Mouse (Mus musculus) spleen, postnatal 10 days (tissue): ENCODE data around the gene Gm10392.
A peak's percentile ranks its signal among the peaks of the same experiment; 100 is the strongest.
"Not testable (repeated sequence)": the region's sequence is repeated elsewhere in the genome, so short reads cannot be mapped to it uniquely, and the experiment has no call there.

Experiments
- DNase-seq, 2 experiments: peaks; one replicate each; pipeline ENCODE4 v3.0.0; 2021 to 2022; ENCODE audit warnings: low spot score in 2 of 2

Gm10392 gene

DNA sequence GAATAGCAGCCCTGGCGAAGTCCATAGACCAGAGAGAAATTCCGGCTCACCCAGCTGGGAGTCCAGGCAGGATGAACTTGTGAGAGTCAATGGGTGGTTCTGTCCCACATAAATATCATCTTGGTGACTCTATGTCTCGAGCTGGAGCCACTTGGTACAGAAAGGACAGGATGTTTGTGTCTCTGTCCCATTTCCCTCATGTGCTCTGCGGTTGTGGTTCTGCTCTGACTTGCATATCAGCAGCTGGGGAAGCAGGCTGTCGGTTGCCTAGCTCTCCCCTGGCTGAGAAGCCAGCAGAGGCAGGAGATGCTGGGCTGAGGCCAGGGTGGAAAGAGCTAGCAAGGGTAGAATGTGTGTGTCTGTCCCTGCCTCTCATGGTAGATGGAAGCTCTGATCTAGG lies at the start of gene Gm10392:
Gene Gm10392 (minus strand): TSS at position 156 of the 400 bp plus-strand sequence.
- peak; percentile 31 to 65 for DNase-seq

DNA sequence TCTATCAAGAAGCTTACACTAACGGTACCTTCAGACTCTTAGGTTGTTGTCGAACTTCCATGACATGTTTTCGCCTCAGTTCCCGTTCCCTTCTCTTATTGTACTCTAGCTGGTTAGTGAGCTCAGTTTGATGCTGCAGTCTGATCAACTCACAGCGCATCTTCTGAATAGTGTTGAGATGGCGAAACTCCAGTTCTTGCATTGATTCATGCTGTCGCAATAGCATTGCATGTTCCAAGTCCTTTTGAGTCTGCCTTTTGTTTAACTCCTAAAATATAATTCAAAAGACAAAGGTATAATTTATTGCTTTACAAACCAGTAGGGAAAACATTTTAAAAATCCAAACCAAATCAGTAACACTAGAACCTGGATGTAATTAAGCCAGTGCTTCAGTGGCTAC lies 26.3 kb upstream of the Gm10392 start:
- DNase-seq, result no peak

- DNase-seq, result no peak
Observed at GRCm38 (mm10) chr11:77532202-77532846, 13.3 kb upstream of the Gm10392 start.

- no peak for DNase-seq
Observed at GRCm38 (mm10) chr11:77530862-77531261, 11.9 kb upstream of the Gm10392 start.

GRCm38 (mm10) chr11:77529644-77530043 lies 10.6 kb upstream of the Gm10392 start:
- no peak for DNase-seq

GRCm38 (mm10) chr11:77528420-77528819 lies 9.4 kb upstream of the Gm10392 start:
- not testable (repeated sequence) for DNase-seq

DNA sequence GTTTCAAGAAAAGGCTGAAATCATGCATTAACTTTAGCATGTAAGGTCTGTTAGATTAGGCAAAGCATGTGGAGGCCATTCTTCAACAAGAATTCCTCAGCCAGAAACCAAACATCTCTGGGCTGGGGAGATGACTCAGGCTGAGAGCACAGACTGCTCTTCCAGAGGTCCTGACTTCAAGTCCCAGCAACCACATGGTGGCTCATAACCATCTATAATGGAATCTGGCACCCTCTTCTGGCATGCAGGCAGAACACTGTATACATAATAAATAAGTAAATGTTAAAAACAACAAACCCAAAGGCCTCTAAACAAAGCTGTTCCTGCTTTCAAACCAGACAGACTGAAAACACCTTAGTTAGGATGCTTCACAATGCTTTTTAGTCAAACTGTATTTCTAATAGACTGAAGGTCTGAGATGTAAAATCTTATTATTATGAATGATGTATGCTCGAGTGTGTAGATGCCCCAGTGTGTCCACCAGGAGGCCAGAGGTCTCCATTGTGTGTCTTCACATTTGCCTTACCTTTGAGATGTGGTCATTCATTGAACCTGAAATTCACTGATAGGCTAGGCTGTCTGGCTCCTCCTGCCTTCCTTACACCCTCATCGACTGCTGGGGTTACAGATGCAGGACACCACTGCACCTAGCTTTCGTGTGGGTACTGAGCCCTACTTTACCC lies 6.9 kb upstream of the Gm10392 start:
- DNase-seq, result no peak

DNA sequence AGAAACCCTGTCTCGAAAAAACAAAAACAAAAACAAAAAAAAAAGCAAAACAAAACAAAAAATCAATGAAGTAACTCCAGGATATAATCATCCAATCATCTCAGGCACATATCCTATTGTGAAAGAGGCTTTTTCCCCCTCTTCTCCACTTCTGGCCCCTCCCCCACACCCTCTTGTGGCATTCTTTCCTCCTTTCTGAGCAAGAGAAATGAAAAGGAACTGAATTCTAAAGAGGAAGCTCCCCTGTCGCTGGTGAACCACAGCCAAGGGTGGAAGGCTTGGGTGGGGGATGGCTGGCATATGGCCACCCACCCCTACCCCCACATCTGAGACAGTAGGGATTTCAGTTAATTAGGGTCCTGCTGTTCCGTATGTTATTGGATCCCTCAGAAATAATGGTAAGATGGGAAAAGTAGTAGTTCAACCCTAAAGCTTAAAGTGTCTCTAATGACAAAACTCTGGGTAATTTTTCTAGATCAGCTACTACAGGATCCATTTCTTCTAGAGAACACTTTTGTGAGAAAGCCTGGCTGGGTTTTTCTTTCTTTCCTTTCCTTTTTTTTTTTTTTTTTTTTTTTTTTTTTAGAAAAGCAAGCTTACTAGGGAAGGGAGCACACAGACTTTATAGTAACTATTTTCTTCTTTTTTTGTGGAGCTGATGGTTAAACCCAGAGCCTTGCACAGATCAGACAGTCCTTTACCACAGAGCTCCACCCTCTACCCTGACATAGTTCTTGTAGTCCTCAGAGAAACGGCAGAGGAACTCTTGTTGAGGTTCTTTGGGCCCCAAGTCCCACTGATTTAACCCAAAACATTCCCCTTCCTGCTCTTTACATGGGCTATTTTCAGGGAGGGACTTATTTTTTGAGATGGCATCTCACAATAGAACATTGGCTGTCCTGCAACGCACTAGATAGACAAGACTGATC lies 1.9 kb upstream of the Gm10392 start:
- peak; percentile 9 to 50 for DNase-seq

- peak; percentile 10 to 28 for DNase-seq
Observed at GRCm38 (mm10) chr11:77518051-77518798, 773 bp downstream of the Gm10392 start.

DNA sequence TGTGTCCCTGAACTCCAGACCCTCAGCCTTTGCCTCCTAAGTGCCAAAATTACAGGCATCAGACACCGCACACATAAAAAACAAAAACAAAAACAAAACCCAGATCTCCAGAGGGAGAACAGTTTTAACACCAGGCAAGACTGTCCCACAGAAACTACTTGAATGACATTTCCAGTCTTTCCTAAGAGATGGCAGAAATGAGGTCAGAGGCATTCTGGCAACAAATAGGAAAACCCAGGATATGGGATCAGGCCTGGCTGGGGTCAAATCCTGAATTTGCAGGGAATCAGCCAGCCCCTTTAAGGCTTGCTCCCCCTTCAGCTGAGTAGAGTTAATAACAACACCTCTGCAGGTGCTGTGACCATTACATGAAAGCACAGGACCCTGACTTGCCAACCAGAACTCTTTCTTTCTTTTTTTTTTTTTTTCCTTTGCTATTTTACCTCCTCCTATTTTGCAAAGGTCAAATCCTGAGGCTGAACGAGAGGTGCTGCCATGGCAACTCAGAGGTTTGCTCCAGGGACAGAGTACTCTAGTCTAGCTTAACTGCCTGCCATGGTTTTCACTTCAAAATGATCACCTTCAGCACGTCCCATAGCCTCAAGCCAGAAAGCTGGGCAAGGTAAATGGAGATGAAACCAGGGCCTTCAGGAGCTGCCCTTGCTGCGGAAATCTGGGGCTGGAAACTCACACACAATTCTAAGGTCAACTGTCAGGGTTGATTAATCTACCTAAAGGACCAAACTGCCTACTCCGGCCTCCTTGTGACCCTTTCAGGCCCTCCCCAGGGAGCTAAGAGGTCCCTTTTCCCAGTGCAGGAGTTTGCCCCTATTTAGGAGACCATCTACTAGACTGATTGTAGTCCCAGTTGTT lies 2.2 kb downstream of the Gm10392 start:
- DNase-seq, result no peak

DNA sequence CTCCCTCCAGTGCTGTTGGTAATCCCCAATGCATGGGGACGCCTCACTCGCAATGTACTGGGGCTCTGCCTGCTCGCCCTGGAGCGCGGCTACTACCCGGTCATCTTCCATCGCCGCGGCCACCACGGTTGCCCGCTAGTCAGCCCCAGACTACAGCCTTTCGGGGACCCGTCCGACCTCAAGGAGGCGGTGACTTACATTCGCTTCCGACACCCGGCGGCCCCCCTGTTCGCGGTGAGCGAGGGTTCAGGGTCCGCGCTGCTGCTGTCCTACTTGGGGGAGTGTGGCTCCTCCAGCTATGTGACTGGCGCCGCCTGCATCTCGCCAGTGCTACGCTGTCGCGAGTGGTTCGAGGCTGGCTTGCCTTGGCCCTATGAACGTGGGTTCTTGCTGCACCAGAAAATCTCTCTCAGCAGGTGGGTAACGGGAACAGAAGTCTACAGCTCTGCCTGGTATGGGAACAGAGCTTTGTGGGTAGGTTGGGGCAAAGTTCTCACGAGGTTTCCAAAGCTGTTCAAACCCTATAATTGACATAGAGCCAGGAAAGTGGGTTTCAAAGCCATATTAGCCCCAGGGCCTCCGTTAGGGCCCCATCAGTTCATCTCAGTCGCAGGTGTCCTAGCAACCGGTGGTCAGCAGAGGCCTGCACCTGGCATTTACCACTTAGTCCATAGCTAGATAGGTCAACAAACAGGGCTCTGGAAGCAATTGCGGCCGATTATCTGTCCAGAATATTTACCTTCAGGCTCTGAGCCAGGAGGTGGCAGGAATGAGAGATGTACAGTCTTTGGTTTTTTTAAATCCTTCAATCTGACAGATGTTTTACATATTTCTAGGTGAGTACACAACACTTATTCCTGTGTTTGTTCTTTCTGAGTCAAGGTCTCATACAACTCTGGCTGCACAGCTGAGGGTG lies 3.1 kb downstream of the Gm10392 start, which contains the start of gene Trp53i13:
Gene Trp53i13 (minus strand): TSS at position 344 of the 916 bp plus-strand sequence.
- peak in 1 of 2 experiments; percentile 52 for DNase-seq

DNA sequence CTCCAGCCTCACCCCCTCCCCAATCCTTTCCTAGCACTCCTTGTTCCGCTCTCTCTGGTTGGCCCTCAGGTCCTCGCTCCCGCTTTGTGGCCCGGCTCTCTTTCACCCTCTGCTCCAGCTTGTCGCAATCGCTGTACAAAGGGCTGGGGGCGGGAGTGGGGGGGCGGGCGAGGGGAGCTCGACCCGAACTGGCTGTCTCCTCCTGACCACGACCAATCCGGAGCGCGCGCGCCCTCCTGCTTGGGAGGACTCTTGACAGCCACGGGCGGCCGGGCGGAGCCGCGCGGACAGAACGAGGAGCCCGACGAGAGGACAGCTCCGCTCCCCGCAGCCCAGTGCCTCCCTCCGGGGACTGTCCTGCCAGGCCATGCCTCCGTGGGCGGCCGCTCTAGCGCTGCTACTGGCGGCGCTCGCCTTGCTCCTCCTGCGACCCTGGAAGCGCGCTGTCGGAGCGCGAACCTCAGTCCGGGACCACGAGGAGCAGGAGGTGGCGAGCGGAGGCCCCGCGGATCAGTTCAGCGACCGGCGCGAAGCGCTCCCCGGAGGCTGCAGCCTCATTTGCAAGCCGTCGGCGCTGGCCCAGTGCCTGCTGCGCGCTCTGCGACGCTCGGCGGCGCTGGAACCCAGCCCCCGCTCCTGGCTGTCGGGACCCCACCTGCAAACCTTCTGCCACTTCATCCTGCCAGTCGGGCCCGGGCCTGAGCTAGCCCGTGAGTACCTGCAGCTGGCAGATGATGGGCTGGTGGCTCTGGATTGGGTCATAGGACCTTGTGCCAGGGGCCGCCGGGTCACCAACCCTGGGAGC lies 4.0 kb downstream of the Gm10392 start, which contains the start of gene Abhd15:
Gene Abhd15 (plus strand): TSS at position 290 of the 805 bp plus-strand sequence.
- DNase-seq, result peak; percentile 73

- peak; percentile 59 to 60 for DNase-seq
Observed at GRCm38 (mm10) chr11:77514281-77514831, 4.6 kb downstream of the Gm10392 start.

GRCm38 (mm10) chr11:77513811-77514170 lies 5.2 kb downstream of the Gm10392 start:
- DNase-seq, result peak in 1 of 2 experiments; percentile 26

DNA sequence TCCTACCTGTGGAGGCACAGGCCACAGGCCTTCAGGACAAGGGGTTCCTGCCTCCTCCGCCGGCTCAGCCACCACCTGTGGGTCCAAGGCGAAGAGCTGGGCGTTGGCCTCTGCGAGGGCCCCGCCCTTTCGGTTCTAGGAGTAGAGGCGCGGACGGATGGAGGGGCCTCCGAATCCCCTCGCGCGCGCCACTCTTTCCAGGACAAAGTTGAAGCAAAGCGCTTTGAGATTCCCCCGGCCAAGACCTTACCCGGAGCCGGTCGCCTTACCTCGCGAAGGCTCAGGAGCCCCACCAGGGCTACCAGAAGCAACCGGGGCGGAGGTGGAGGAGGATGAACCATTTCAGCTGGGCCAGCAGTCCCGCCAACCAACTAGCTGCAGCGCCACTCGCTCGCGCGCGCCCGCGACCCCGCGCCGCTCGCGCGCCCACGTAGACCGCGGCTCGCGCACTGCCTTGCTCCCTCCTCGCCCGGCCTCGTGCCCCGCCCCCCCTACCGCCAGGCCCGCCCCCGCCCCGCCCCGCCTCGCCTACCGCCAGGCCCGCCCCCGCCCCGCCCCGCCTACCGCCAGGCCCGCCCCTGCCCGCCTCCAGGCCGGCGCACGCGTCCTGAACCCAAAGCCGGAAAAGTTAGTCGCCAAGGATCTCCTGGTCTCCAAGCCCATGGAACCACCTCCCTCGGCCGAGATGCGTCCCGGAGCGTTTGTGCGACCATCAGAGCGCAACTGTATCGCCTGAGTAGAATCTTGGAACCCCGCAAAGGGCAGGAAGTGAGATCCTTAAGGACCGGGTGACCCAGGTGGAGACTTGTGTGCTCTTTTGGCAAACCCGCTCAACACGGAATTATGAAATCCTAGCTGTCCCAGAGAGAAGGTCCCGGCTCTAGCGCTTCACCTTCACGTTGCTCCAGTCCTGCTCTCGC lies 5.8 kb downstream of the Gm10392 start:
- DNase-seq, result peak; percentile 76 to 88

GRCm38 (mm10) chr11:77511336-77511735 lies 7.7 kb downstream of the Gm10392 start:
- DNase-seq, result no peak
